Mouse (Mus musculus) liver, embryonic 14.5 days (tissue): Measurements from ENCODE around the gene Fam19a4. TPM values are rescaled to one million over a fixed set of nuclear protein-coding genes. Genes with fewer than 3 reads are reported as not detected.

Experiments used
- ATAC-seq: fragments of 200-750 bp; cut with Nextera tagmentation; 2 replicates; pipeline ENCODE4 v1.8.0; 2017; ENCODE audit warnings: moderate number of reproducible peaks, mild to moderate bottlenecking, moderate library complexity; ENCODE audit not compliant: insufficient read depth
- DNase-seq, 3 experiments: peaks; one replicate each; pipeline ENCODE4 v3.0.0-alpha.2; 2012 to 2013; ENCODE audit warnings: low read depth in 3 of 3, low spot score in 3 of 3
- H3K27ac ChIP-seq: fragments of 300-500 bp; sonication (generic); 2 replicates; pipeline ENCODE4 v1.5.1; 2014; ENCODE audit warnings: moderate library complexity, mild to moderate bottlenecking, control low read depth, inconsistent platforms
- H3K27me3 ChIP-seq: fragments of 300-500 bp; sonication (generic); 2 replicates; pipeline ENCODE4 v1.6.1; 2014; ENCODE audit warnings: mild to moderate bottlenecking, low read length, moderate library complexity; ENCODE audit not compliant: control insufficient read depth, insufficient read depth
- H3K36me3 ChIP-seq: fragments of 300-500 bp; sonication (generic); replicated peaks from 2 replicates; pipeline ENCODE4 v1.6.1; 2014; ENCODE audit warnings: low read depth; ENCODE audit not compliant: control insufficient read depth, insufficient read depth
- H3K4me1 ChIP-seq, 2 experiments: fragments of 200-500 bp in 1 of 2; fragments of 300-500 bp in 1 of 2; sonication (generic) in 1 of 2; replicated peaks; 2 replicates each; pipeline ENCODE4 v1.6.1; 2012 to 2014; ENCODE audit warnings: antibody characterized with exemption in 1 of 2, inconsistent platforms in 1 of 2, low read length in 1 of 2; ENCODE audit not compliant: control insufficient read depth in 2 of 2, insufficient read depth in 2 of 2
- H3K4me2 ChIP-seq: fragments of 300-500 bp; sonication (generic); 2 replicates; pipeline ENCODE4 v1.6.1; 2014; ENCODE audit warnings: low read depth, mild to moderate bottlenecking, control low read depth, moderate library complexity
- H3K4me3 ChIP-seq, 2 experiments: fragments of 200-500 bp in 1 of 2; fragments of 300-500 bp in 1 of 2; sonication (generic) in 1 of 2; 2 replicates each; pipeline ENCODE4 v1.5.1; 2012 to 2014; ENCODE audit warnings: low read depth in 2 of 2, low read length in 2 of 2, mild to moderate bottlenecking in 2 of 2, control low read depth in 1 of 2, inconsistent platforms in 1 of 2, moderate library complexity in 1 of 2; ENCODE audit not compliant: insufficient read depth in 1 of 2
- H3K9ac ChIP-seq: fragments of 300-500 bp; sonication (generic); replicated peaks from 2 replicates; pipeline ENCODE4 v1.6.1; 2014; ENCODE audit warnings: mild to moderate bottlenecking, control low read depth, moderate library complexity
- H3K9me3 ChIP-seq: fragments of 300-500 bp; sonication (generic); 2 replicates; pipeline ENCODE4 v1.6.1; 2016; ENCODE audit warnings: low read length, mixed read lengths; ENCODE audit not compliant: control insufficient read depth
- CTCF ChIP-seq: IDR thresholded peaks from 2 replicates; pipeline ENCODE4 v1.5.1; 2016; ENCODE audit warnings: antibody characterized with exemption, low read depth, control low read depth
- EP300 ChIP-seq: IDR thresholded peaks from 2 replicates; pipeline ENCODE4 v1.6.1; 2016; ENCODE audit warnings: antibody characterized with exemption, low read depth
- WGBS: fragments of 180-500 bp; shearing (Covaris S2); extraction: QIAGEN DNeasy Blood & Tissue Kit; methylation state at CpG from one replicate; pipeline ENCODE4 v1.1.7; 2014; ENCODE audit not compliant: insufficient replicate concordance; 5-methylcytosine and 5-hydroxymethylcytosine counted together
- polyA plus RNA-seq, 2 experiments: library from polyadenylated mRNA; depleted of rRNA in 1 of 2; stranded (reverse) in 1 of 2; unstranded in 1 of 2; fragments of >200 nt; fragmentation: Nextera tagmentation in 1 of 2; extraction: Ambion mirVana in 1 of 2; gene quantifications; 2 replicates each; pipeline versions ENCODE4 v1.2.1 to v1.2.3; 2012 to 2014

The Fam19a4 gene
- polyA plus RNA-seq, 2 experiments = 0.04 TPM; not detected in 1

DNA sequence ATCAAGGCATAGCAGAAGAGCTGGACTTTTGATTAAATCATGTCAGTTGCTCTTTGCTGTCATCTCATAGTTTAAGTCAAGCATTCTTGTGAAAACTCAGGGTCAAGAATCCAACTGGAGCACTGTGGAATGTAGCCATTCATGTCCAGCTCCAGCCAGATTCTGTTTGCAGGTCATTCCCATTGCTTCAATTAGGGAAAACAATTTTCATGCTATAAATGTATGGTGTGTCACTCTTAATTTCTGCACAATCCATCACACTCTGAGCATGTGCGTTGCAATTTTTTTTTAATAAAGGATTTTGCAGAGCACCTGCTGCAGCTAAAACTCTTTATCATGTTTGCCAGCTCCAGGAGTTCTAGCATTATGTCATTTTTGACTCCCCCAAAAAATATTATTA, 261.5 kb downstream of the Fam19a4 start:
- no peak overlapping the region for H3K9ac ChIP-seq
- H3K4me3 ChIP-seq = no peak overlapping the region
- WGBS = 67% methylated on average over 1 of the region's 1 CpGs
- no peak for TF ChIP-seq CTCF
- TF ChIP-seq EP300 = no peak
- no peak overlapping the region for H3K27ac ChIP-seq
- H3K4me1 ChIP-seq = no peaks in the 10 kb centered on the region; a peak in 1 of 4 replicates
- H3K9me3 ChIP-seq = no peaks in the 10 kb centered on the region
- H3K27me3 ChIP-seq = no peaks in the 10 kb centered on the region
- no peak for DNase-seq
- H3K36me3 ChIP-seq = no peaks in the 10 kb centered on the region
- H3K4me2 ChIP-seq = no peak overlapping the region
- ATAC-seq = no peak

- no peak for DNase-seq
- Histone ChIP-seq H3K9me3 (no peaks in the 10 kb centered on the region), H3K9ac (no peak overlapping the region), H3K4me1 (no peaks in the 10 kb centered on the region), H3K4me3 (no peak overlapping the region), H3K4me2 (no peak overlapping the region), H3K36me3 (no peaks in the 10 kb centered on the region), H3K27me3 (no peaks in the 10 kb centered on the region), H3K27ac (no peak overlapping the region)
- TF ChIP-seq EP300 = no peak
- TF ChIP-seq CTCF = no peak
- 51% methylated on average over 4 of the region's 4 CpGs for WGBS
- no peak for ATAC-seq
Measured at GRCm38 (mm10) chr6:96797451-96797850, 262.8 kb downstream of the Fam19a4 start.

Other genes starting within 250 kb of the Fam19a4 start
- gene Eogt, start 88.8 kb upstream of the Fam19a4 start, polyA plus RNA-seq (2012; rRNA removed) = 1.5 and 1.9 TPM in 2 replicates
- 1.3 and 1.4 TPM in 2 replicates for gene Eogt, start 88.8 kb upstream of the Fam19a4 start, polyA plus RNA-seq (2014; fragmentation: Nextera tagmentation; extraction: Ambion mirVana)
- gene Tmf1, start 118.7 kb upstream of the Fam19a4 start, polyA plus RNA-seq (2012; rRNA removed) = 0.64 and 1.4 TPM in 2 replicates
- gene Tmf1, start 118.7 kb upstream of the Fam19a4 start, polyA plus RNA-seq (2014; fragmentation: Nextera tagmentation; extraction: Ambion mirVana) = 12.3 and 13.3 TPM in 2 replicates
- gene Uba3, start 145.2 kb upstream of the Fam19a4 start, polyA plus RNA-seq (2012; rRNA removed) = 15.2 and 22.3 TPM in 2 replicates
- 24.9 and 25.5 TPM in 2 replicates for gene Uba3, start 145.2 kb upstream of the Fam19a4 start, polyA plus RNA-seq (2014; fragmentation: Nextera tagmentation; extraction: Ambion mirVana)
- gene Arl6ip5, start 150.3 kb upstream of the Fam19a4 start, polyA plus RNA-seq (2012; rRNA removed) = 19.4 and 25.6 TPM in 2 replicates
- 15.8 and 17.1 TPM in 2 replicates for gene Arl6ip5, start 150.3 kb upstream of the Fam19a4 start, polyA plus RNA-seq (2014; fragmentation: Nextera tagmentation; extraction: Ambion mirVana)
- gene Lmod3, start 192.3 kb upstream of the Fam19a4 start, polyA plus RNA-seq (2012; rRNA removed) = not detected in 2 replicates
- gene Lmod3, start 192.3 kb upstream of the Fam19a4 start, polyA plus RNA-seq (2014; fragmentation: Nextera tagmentation; extraction: Ambion mirVana) = not detected in 2 replicates